Mouse (Mus musculus): ENCODE measurements around the gene Zfyve28.

- TF ChIP-seq CTCF (IDR thresholded peaks at IDR 0.05; ENCODE audit: extremely low read depth, insufficient read depth, low read length) (no peak), POLR2A (IDR thresholded peaks at IDR 0.05; ENCODE audit: extremely low read depth, insufficient read depth, low read length) (no peak)
Observed at GRCm38 (mm10) chr5:34218672-34219071, 69.6 kb downstream of the Zfyve28 start.
